Mouse (Mus musculus): Measurements from ENCODE around the gene Gm11060. TPM values are rescaled to one million over a fixed set of nuclear protein-coding genes. Genes with fewer than 3 reads are reported as not detected.

Gene Gm11060
- total RNA-seq (2023) = not detected

DNA sequence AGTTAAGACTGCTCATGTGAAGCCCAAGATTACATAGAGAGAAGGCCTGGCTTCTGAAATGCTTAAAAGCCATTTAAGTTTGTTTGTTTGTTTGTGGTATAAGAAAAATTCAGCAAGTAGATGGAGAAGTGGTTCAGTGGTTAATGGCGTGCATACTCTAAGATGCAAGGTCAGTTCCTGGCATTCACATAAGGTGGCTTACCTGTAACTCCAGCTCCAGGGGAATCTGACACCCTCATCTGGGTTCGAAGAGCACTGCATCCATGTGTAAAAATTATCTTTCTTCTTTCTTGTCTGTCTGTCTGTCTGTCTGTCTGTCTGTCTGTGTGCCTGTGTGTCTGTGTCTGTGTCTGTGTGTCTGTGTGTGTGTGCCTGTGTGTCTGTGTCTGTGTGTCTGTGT, at the start of gene Gm11060:
Gm11060 (plus strand) TSS at position 301 of the 400 bp plus-strand sequence.

DNA sequence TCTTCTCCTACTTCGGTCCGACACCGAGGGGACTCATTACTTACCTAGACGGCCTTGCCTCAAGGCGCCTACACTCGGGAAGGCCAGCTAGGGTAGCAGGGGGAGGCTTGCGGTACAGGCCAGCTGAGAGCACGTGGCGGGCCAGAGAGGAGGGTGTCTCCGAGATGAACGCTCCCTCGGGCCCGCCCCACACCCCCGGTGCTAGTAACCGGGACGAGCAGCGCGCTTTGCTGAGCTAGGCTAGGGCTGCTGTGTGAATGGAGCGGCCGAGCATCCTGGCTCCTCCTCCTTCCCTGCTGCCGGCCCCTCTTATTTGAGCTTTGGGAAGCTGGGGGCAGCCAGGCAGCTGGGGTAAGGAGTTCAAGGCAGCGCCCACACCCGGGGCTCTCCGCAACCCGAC, 34.5 kb downstream of the Gm11060 start, which contains the start of gene Wt1:
Wt1 (plus strand) TSS at position 251 of the 400 bp plus-strand sequence.

Other genes starting within 250 kb of the Gm11060 start
- 1 to 10 TPM; 5.3 to 9.5 TPM for gene Prrg4, start 242.1 kb upstream of the Gm11060 start, total RNA-seq (2023)
- not detected for gene Ccdc73, start 224.2 kb upstream of the Gm11060 start, total RNA-seq (2023)
- gene Eif3m, start 74.9 kb upstream of the Gm11060 start, total RNA-seq (2023) = 100 to 1,000 TPM; 129 TPM
- gene Wt1, start 34.5 kb downstream of the Gm11060 start, total RNA-seq (2023) = not detected
- not detected for gene Them7, start 132.3 kb downstream of the Gm11060 start, total RNA-seq (2023)

Data from B cell, adult 67 days (primary cell).